Mouse (Mus musculus) hindbrain, postnatal 0 days (tissue): ENCODE results near the gene Proz. TPM values are rescaled to one million over a fixed set of nuclear protein-coding genes. Genes with fewer than 3 reads are reported as not detected.

Experiments
- ATAC-seq: fragments of 200-750 bp; cut with Nextera tagmentation; 2 replicates; pipeline ENCODE4 v1.8.0; 2017; ENCODE audit warnings: mild to moderate bottlenecking, moderate TSS enrichment, moderate library complexity
- DNase-seq: peaks from one replicate; pipeline ENCODE4 v3.0.0-alpha.2; 2015; ENCODE audit warnings: low spot score
- H3K27ac ChIP-seq: fragments of 300-500 bp; sonication (generic); 2 replicates; pipeline ENCODE4 v1.5.1; 2014; ENCODE audit warnings: mild to moderate bottlenecking
- H3K27me3 ChIP-seq: fragments of 300-500 bp; sonication (generic); 2 replicates; pipeline ENCODE4 v1.6.1; 2014; ENCODE audit warnings: low read length, mixed read lengths; ENCODE audit not compliant: insufficient read depth
- H3K36me3 ChIP-seq: fragments of 300-500 bp; sonication (generic); 2 replicates; pipeline ENCODE4 v1.6.1; 2014; ENCODE audit warnings: low read length, mixed read lengths; ENCODE audit not compliant: insufficient read depth
- H3K4me1 ChIP-seq: fragments of 300-500 bp; sonication (generic); 2 replicates; pipeline ENCODE4 v1.6.1; 2014; ENCODE audit warnings: antibody characterized with exemption, low read length, mixed read lengths; ENCODE audit not compliant: insufficient read depth
- H3K4me2 ChIP-seq: fragments of 300-500 bp; sonication (generic); 2 replicates; pipeline ENCODE4 v1.6.1; 2014; ENCODE audit warnings: low read depth, mild to moderate bottlenecking, low read length, moderate library complexity, mixed read lengths
- H3K4me3 ChIP-seq: fragments of 300-500 bp; sonication (generic); 2 replicates; pipeline ENCODE4 v1.5.1; 2014; ENCODE audit warnings: low read length
- H3K9ac ChIP-seq: fragments of 300-500 bp; sonication (generic); replicated peaks from 2 replicates; pipeline ENCODE4 v1.6.1; 2014; ENCODE audit warnings: mild to moderate bottlenecking, low read length, moderate library complexity, mixed read lengths
- H3K9me3 ChIP-seq: fragments of 300-500 bp; sonication (generic); 2 replicates; pipeline ENCODE4 v1.6.1; 2016; ENCODE audit warnings: low read length, mixed read lengths
- CTCF ChIP-seq: IDR thresholded peaks from 2 replicates; pipeline ENCODE4 v1.5.1; 2016; ENCODE audit warnings: antibody characterized with exemption, control low read depth, low read depth
- WGBS: fragments of 180-500 bp; shearing (Covaris S2); extraction: QIAGEN DNeasy Blood & Tissue Kit; methylation state at CpG from one replicate; pipeline ENCODE4 v1.1.7; 2014; 5-methylcytosine and 5-hydroxymethylcytosine counted together
- polyA plus RNA-seq: library from polyadenylated mRNA; unstranded; fragments of >200 nt; fragmentation: Nextera tagmentation; extraction: Ambion mirVana; gene quantifications from 2 replicates; pipeline ENCODE4 v1.2.1, GENCODE M21; 2015
- total RNA-seq: library from RNA; depleted of rRNA; stranded (reverse); fragments of >200 nt; gene quantifications from 2 replicates; pipeline ENCODE4 v1.2.3, GENCODE M21; 2014; rRNA removed

Gene Proz
- total RNA-seq = not detected in 2 replicates
- polyA plus RNA-seq = 0.40 and 0.58 TPM in 2 replicates

DNA sequence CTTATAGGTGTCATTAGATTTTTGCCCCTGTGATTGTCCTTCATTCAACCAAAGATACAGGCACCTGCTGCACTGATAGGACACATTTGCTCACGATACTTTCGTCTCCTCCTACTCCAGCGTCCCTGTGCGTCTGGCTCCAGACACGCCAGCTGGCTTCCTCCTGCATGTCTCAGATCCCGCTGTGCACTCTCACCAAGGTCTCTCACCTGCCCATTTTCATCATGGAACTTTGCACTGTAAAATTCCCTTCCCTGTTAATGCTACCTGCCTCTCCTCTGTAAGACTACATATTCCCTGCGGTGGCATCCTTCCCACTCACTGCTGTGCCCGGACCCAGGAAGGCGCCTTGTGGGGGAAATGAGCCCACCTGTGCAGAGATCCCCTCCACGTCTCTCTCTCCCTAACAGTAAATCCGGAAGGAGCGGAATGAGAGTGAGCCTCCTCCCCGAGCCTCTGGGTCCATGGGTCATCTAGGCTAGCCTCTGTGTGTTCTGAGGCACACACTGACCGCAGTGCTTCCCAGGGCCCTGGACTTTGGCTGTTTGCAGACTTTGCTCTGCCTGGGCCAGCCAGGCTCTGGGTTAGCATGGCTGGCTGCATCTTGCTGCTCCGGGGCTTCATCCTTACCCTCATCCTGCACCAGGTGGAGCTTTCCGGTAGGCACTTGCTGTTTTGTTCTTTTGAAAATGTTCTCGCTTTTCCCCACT lies at the start of gene Proz:
Proz (plus strand) TSS at position 474 of the 710 bp plus-strand sequence.
- DNase-seq (no peak), ATAC-seq (no peak)
- Histone ChIP-seq H3K9ac (no peak within 1 kb of the TSS), H3K9me3 (no peaks in the 10 kb centered on the region), H3K27ac (no peak within 1 kb of the TSS), H3K36me3 (no peaks in the 10 kb centered on the region), H3K27me3 (no peaks in the 10 kb centered on the region), H3K4me3 (no peak within 1 kb of the TSS), H3K4me1 (no peaks in the 10 kb centered on the region), H3K4me2 (no peak within 1 kb of the TSS)
- TF ChIP-seq CTCF = no peak
- 79% methylated on average over 17 of the region's 17 CpGs for WGBS

DNA sequence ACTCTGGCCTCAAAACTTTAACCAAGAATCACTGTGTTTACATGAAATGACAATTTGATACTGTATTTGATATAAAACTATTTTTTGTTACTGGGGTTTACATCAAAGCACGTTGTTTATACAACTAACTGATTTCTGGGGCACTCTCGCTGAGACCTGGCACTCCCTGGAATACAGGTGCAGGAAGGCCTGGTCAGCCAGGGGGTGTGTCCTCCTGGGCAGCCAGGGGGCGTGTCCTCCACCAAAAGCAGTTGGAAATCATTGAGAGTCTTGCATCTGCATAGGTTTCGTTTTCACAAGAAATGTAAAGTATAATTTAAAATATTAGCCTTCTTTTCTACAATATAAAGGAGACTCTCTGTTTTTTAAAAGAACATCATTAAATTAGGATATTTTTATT lies 41.2 kb upstream of the Proz start:
- no peak overlapping the region for H3K27ac ChIP-seq
- ATAC-seq = no peak
- no peak for DNase-seq
- H3K36me3 ChIP-seq = peaks cover 56% of the 10 kb centered on the region
- H3K4me3 ChIP-seq = no peak overlapping the region
- no peaks in the 10 kb centered on the region for H3K9me3 ChIP-seq
- no peak overlapping the region for H3K4me2 ChIP-seq
- no peak for TF ChIP-seq CTCF
- WGBS = 65% methylated on average over 4 of the region's 4 CpGs
- H3K9ac ChIP-seq = no peak overlapping the region
- H3K4me1 ChIP-seq = no peaks in the 10 kb centered on the region
- no peaks in the 10 kb centered on the region for H3K27me3 ChIP-seq

DNA sequence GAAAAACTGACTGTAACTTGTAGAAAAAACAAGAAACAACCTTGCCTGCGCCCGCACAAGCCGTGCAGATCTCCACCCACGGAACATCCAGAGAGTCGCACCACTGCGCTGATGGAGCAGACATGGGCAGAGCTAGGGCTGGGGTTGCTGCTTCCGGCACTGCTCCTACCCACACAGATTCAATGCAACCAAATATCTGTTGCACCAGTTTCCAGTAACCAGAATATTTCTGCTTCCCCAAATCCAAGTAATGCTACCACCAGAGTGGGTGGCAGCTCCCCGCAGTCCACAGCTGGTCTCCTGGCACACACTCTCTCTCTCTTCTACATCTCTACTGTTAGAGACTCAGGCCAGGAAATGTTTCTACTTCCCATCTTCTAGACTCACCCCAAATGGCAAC lies 38.9 kb upstream of the Proz start:
- no peak overlapping the region for H3K4me2 ChIP-seq
- no peaks in the 10 kb centered on the region for H3K4me1 ChIP-seq
- ATAC-seq = no peak
- H3K9ac ChIP-seq = no peak overlapping the region
- H3K9me3 ChIP-seq = no peaks in the 10 kb centered on the region
- peaks cover 37% of the 10 kb centered on the region for H3K36me3 ChIP-seq
- no peak for DNase-seq
- TF ChIP-seq CTCF = no peak
- H3K27me3 ChIP-seq = no peaks in the 10 kb centered on the region
- WGBS = 95% methylated on average over 8 of the region's 8 CpGs
- H3K27ac ChIP-seq = no peak overlapping the region
- H3K4me3 ChIP-seq = no peak overlapping the region

DNA sequence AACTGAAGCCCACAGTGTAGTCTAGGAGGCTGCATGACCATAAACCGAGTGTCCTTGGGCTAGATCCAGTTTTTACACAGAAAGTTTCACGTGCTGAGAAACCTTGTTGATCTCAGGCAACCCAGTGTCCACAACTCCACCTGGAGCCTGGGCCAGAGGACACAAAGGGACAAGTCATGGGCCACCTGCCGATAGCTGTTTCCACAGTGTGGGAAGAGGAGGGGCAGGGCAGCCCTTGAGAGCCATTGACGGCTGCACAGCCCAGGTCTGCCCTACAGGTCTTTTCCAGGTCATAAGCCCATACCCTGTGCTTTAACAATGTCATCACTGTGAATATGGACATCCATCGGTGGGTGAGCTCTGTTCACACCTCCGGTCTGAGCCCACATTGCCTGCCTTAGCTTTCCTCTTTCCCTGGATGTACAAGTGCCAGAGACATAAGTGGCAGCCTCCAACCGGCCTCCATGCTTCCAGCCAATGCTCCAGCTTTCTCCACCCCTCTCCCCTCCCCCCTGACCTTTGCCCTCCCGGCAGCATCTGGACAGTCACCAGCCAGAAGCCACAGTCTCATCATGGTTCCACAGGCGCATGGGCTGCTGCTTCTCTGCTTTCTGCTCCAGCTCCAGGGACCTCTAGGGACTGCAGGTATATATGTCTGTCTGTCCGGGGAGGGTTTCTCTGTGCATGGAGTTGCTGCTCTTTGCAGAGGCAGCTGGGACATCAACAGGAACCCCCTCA lies 35.1 kb upstream of the Proz start, which contains the start of gene F7:
F7 (plus strand) TSS at position 548 of the 738 bp plus-strand sequence.
- H3K27ac ChIP-seq = no peak within 1 kb of the TSS
- no peak within 1 kb of the TSS for H3K9ac ChIP-seq
- H3K4me1 ChIP-seq = no peaks in the 10 kb centered on the region
- DNase-seq = no peak
- H3K36me3 ChIP-seq = 0 out of 2 replicates have a peak, but pooled peaks cover 2% of the 10 kb centered on the region
- no peak for TF ChIP-seq CTCF
- no peaks in the 10 kb centered on the region for H3K9me3 ChIP-seq
- no peak within 1 kb of the TSS for H3K4me2 ChIP-seq
- WGBS = 59% methylated on average over 10 of the region's 10 CpGs
- H3K27me3 ChIP-seq = no peaks in the 10 kb centered on the region
- ATAC-seq = no peak; the same call in 1 of the 2 replicates
- no peak within 1 kb of the TSS for H3K4me3 ChIP-seq

DNA sequence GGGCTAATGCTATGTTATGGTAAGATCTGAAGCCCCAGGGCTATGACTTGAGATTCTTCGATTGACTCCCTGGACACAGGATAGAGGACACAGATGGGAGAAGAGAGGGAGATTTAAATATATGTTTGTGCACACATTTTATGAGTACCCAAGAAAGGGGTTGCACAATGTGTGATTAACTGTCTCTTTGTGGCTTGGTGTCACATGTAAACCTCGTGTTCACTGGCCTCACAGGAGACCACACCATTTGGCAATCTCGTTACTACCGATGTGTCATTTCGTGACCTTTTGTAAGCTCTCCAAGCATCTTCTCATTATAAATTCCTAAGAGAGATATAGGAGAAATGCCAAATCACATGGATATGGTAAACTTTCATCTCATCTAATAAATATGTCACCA lies 33.1 kb upstream of the Proz start:
- Histone ChIP-seq H3K4me3 (no peak overlapping the region), H3K9ac (no peak overlapping the region), H3K9me3 (no peaks in the 10 kb centered on the region), H3K4me2 (no peak overlapping the region), H3K36me3 (no peaks in the 10 kb centered on the region), H3K4me1 (no peaks in the 10 kb centered on the region), H3K27me3 (no peaks in the 10 kb centered on the region), H3K27ac (no peak overlapping the region)
- DNase-seq (no peak), ATAC-seq (no peak)
- WGBS = 87% methylated on average over 5 of the region's 5 CpGs
- no peak for TF ChIP-seq CTCF

DNA sequence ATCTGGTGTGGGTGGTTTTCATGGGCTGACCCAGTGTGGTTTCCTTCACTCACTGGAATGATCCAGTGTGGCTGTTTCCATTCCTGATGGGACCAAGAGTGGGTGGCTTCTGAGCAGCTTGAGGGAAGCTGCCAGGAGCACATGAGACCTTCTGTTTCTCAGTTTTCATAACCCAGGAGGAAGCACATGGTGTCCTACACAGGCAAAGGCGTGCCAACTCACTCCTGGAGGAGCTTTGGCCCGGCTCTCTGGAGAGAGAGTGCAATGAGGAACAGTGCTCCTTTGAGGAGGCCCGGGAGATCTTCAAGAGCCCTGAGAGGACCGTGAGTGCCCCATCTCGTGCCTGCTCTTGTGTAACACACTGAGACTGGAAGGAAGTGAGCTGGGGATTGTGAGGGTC lies 32.2 kb upstream of the Proz start:
- TF ChIP-seq CTCF = no peak
- ATAC-seq = no peak
- DNase-seq = no peak

More for the DNA sequence above, 32.2 kb upstream of the Proz start:
- no peak overlapping the region for H3K4me2 ChIP-seq
- no peak overlapping the region for H3K4me3 ChIP-seq
- no peaks in the 10 kb centered on the region for H3K27me3 ChIP-seq
- no peaks in the 10 kb centered on the region for H3K36me3 ChIP-seq
- H3K9ac ChIP-seq = no peak overlapping the region
- WGBS = 74% methylated on average over 5 of the region's 5 CpGs
- H3K9me3 ChIP-seq = no peaks in the 10 kb centered on the region
- no peaks in the 10 kb centered on the region for H3K4me1 ChIP-seq
- H3K27ac ChIP-seq = no peak overlapping the region
